Mouse (Mus musculus): Measurements from ENCODE around the gene Tlx1. TPM values are rescaled to one million over a fixed set of nuclear protein-coding genes. Genes with fewer than 3 reads are reported as not detected.

Tlx1 gene
- total and polyA plus RNA-seq, 3 experiments, result 0.16 TPM; not detected in 2

DNA sequence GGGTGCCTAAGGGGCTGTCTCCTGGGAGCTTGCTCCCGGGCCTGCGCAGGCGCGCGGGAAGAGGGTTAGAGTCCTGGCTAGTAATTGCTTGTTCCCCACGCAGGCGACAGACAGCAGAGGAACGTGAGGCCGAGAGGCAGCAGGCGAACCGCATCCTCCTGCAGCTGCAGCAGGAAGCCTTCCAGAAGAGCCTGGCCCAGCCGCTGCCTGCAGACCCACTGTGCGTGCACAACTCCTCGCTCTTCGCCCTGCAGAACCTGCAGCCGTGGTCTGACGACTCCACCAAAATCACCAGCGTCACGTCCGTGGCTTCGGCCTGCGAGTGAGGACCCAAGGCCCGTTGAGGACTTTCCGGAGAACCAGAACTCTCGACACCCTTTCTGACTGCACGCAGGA, 5.3 kb downstream of the Tlx1 start:
- Histone ChIP-seq H3K4me1 (ENCODE audit: insufficient read depth, low read depth, low read length) (0 out of 2 replicates have a peak, but pooled peaks cover 1% of the 10 kb centered on the region), H3K36me3 (replicated peaks) (no peaks in the 10 kb centered on the region), H3K4me3 (ENCODE audit: low read depth, low read length) (no peak overlapping the region), H3K9me3 (replicated peaks) (no peaks in the 10 kb centered on the region), H3K27me3 (ENCODE audit: insufficient read depth, low read length) (peaks cover 49% of the 10 kb centered on the region)
- DNase-seq (ENCODE audit: low spot score) (no peak), ATAC-seq (ENCODE audit: extremely low read depth, insufficient number of reproducible peaks, low FRiP score, poor library complexity, severe bottlenecking) (no peak)
- no peak for TF ChIP-seq GATA1 (IDR thresholded peaks at IDR 0.05; ENCODE audit: borderline replicate concordance, low read length)
- TF ChIP-seq GATA2 (IDR thresholded peaks at IDR 0.05; ENCODE audit: borderline replicate concordance, low read depth, low read length), result no peak

DNA sequence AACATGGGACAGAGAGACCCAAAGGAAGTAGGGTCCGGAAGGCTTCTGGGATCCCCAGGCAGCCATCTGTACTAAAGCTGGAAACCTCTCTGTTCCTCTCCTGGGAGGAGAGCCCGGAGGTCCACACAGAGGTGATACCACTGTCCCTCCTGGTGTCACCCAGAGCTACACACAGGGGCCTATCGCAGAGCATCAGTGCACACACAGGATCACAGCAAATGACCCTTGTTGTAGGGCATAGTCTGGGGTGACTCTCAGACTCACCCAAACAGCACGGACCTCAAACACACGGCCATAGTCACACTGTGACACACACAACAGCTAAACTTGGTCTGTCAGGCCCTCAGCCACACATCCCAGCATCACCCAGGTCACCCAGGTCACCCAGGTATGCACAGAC, 5.9 kb downstream of the Tlx1 start:
- H3K4me3 ChIP-seq (ENCODE audit: low read depth, low read length), result no peak overlapping the region
- TF ChIP-seq TAL1 (conservative IDR thresholded peaks at IDR 0.05; ENCODE audit: low read depth, low read length) (no peak), POLR2AphosphoS5 (IDR thresholded peaks at IDR 0.05; ENCODE audit: insufficient replicate concordance, low read depth, low read length) (no peak), CTCF (IDR thresholded peaks at IDR 0.05; ENCODE audit: low read depth, low read length) (no peak)
- 0 out of 2 replicates have a peak, but pooled peaks cover 4% of the 10 kb centered on the region for H3K4me1 ChIP-seq (ENCODE audit: insufficient read depth, low read depth, low read length)
- DNase-seq (ENCODE audit: low spot score), result no peak
- H3K36me3 ChIP-seq (replicated peaks), result no peaks in the 10 kb centered on the region
- ATAC-seq (ENCODE audit: extremely low read depth, insufficient number of reproducible peaks, low FRiP score, poor library complexity, severe bottlenecking), result no peak
- H3K9me3 ChIP-seq (replicated peaks), result no peaks in the 10 kb centered on the region
- peaks cover 50% of the 10 kb centered on the region for H3K27me3 ChIP-seq (ENCODE audit: insufficient read depth, low read length)

DNA sequence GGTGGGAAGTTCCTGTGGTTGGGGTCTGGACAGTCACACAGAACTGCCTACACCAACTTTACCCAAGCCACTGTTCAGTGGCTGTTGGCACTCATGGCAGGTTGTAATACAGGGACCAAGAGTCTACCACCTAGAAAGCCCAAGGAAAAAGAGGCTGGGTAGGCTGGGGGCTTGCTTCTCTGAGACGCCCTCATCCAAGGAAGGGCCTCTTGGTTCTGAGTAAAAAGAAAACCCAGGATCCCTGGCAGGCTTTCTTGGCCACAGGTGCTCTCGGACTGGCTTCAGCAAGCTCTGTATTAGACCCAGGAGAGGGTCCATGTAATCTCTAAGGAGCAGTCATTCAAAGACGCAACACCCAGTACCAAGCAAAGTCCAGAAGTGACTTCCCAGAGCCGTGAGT, 7.7 kb downstream of the Tlx1 start:
- no peaks in the 10 kb centered on the region for H3K36me3 ChIP-seq (replicated peaks)
- H3K27me3 ChIP-seq (ENCODE audit: insufficient read depth, low read length), result peaks cover 45% of the 10 kb centered on the region
- ATAC-seq (ENCODE audit: extremely low read depth, insufficient number of reproducible peaks, low FRiP score, poor library complexity, severe bottlenecking), result no peak
- 0 out of 2 replicates have a peak, but pooled peaks cover 4% of the 10 kb centered on the region for H3K4me1 ChIP-seq (ENCODE audit: insufficient read depth, low read depth, low read length)
- no peak for TF ChIP-seq TAL1 (conservative IDR thresholded peaks at IDR 0.05; ENCODE audit: low read depth, low read length)
- no peak for TF ChIP-seq GATA1 (IDR thresholded peaks at IDR 0.05; ENCODE audit: borderline replicate concordance, low read length)
- TF ChIP-seq POLR2AphosphoS5 (IDR thresholded peaks at IDR 0.05; ENCODE audit: insufficient replicate concordance, low read depth, low read length), result no peak
- no peak for TF ChIP-seq GATA2 (IDR thresholded peaks at IDR 0.05; ENCODE audit: borderline replicate concordance, low read depth, low read length)
- TF ChIP-seq CTCF (IDR thresholded peaks at IDR 0.05; ENCODE audit: low read depth, low read length), result no peak
- H3K4me3 ChIP-seq (ENCODE audit: low read depth, low read length), result no peak overlapping the region
- no peak for DNase-seq (ENCODE audit: low spot score)
- H3K9me3 ChIP-seq (replicated peaks), result no peaks in the 10 kb centered on the region

DNA sequence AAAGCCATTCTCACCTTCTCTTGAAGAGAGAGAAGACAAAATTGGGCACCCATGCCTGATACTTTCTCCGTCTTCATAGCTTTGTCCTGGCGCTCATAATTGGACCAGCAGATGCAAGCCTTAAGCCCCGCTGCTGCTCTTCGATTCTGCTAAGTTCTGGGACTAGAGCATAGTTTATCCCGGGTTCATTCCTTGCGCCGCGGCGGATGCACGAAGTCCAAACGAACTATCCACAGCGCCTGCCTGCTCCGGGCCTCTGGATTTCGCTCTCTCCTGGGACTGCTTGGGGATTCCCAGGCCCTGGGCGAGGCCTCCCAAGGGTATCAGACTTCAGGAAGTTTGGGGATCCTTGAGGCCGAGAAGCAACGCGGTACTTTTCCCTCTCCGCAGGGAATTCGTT, 8.4 kb downstream of the Tlx1 start:
- Histone ChIP-seq H3K4me3 (ENCODE audit: low read depth, low read length) (no peak overlapping the region), H3K9me3 (replicated peaks) (no peaks in the 10 kb centered on the region), H3K27me3 (ENCODE audit: insufficient read depth, low read length) (peaks cover 41% of the 10 kb centered on the region), H3K36me3 (replicated peaks) (no peaks in the 10 kb centered on the region), H3K4me1 (ENCODE audit: insufficient read depth, low read depth, low read length) (0 out of 2 replicates have a peak, but pooled peaks cover 4% of the 10 kb centered on the region)
- ATAC-seq (ENCODE audit: extremely low read depth, insufficient number of reproducible peaks, low FRiP score, poor library complexity, severe bottlenecking) (no peak), DNase-seq (ENCODE audit: low spot score) (no peak)
- TF ChIP-seq POLR2AphosphoS5 (IDR thresholded peaks at IDR 0.05; ENCODE audit: insufficient replicate concordance, low read depth, low read length) (no peak), GATA1 (IDR thresholded peaks at IDR 0.05; ENCODE audit: borderline replicate concordance, low read length) (no peak), TAL1 (conservative IDR thresholded peaks at IDR 0.05; ENCODE audit: low read depth, low read length) (no peak), CTCF (IDR thresholded peaks at IDR 0.05; ENCODE audit: low read depth, low read length) (no peak), GATA2 (IDR thresholded peaks at IDR 0.05; ENCODE audit: borderline replicate concordance, low read depth, low read length) (no peak)

DNA sequence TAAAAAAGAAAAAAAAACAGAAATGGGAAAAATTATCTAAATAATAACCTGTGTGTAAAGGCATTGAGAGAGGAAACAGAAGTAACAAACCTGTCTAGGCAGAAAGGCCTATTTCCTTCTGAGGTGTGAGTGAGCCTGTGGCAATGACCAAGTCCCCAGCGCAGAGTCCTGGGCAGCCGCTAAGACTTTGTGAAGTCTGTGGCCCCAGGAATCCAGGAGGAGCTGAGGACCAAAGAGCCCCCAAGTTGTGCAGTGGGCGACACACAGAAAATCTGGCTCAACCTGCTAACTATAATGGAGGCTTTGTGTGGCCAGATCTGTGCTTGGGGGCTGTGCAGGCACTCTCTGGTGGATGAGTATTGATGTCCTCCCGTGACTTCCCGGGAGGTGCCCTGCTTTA, 9.0 kb downstream of the Tlx1 start:
- TF ChIP-seq GATA1 (IDR thresholded peaks at IDR 0.05; ENCODE audit: borderline replicate concordance, low read length) (no peak), GATA2 (IDR thresholded peaks at IDR 0.05; ENCODE audit: borderline replicate concordance, low read depth, low read length) (no peak), TAL1 (conservative IDR thresholded peaks at IDR 0.05; ENCODE audit: low read depth, low read length) (no peak), CTCF (IDR thresholded peaks at IDR 0.05; ENCODE audit: low read depth, low read length) (no peak), POLR2AphosphoS5 (IDR thresholded peaks at IDR 0.05; ENCODE audit: insufficient replicate concordance, low read depth, low read length) (no peak)
- H3K4me3 ChIP-seq (ENCODE audit: low read depth, low read length), result no peak overlapping the region
- H3K36me3 ChIP-seq (replicated peaks), result no peaks in the 10 kb centered on the region
- H3K27me3 ChIP-seq (ENCODE audit: insufficient read depth, low read length), result peaks cover 37% of the 10 kb centered on the region
- no peaks in the 10 kb centered on the region for H3K9me3 ChIP-seq (replicated peaks)
- ATAC-seq (ENCODE audit: extremely low read depth, insufficient number of reproducible peaks, low FRiP score, poor library complexity, severe bottlenecking), result no peak
- H3K4me1 ChIP-seq (ENCODE audit: insufficient read depth, low read depth, low read length), result 0 out of 2 replicates have a peak, but pooled peaks cover 4% of the 10 kb centered on the region
- no peak for DNase-seq (ENCODE audit: low spot score)

DNA sequence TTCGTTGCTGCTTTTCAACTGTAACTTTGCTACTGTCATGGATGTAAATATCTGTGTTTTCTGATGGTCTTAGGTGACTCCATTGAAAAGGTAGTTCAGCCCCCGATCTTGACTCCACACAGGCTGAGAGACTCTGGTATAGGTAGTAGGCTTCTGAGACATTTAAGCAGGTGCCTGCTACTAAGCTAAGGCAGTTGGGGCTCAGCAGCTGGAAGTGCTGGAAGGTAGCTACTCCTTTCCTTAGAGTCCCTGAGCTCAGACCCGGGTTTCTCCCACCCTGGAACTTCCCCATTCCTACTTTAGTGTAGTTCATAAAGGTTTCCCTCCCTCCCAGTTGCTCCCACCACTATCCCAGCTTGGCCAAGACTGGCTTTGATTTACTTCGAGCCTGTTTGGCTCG, 9.5 kb downstream of the Tlx1 start:
- DNase-seq (ENCODE audit: low spot score), result no peak
- H3K27me3 ChIP-seq (ENCODE audit: insufficient read depth, low read length), result peaks cover 36% of the 10 kb centered on the region
- ATAC-seq (ENCODE audit: extremely low read depth, insufficient number of reproducible peaks, low FRiP score, poor library complexity, severe bottlenecking), result no peak
- H3K4me1 ChIP-seq (ENCODE audit: insufficient read depth, low read depth, low read length), result 0 out of 2 replicates have a peak, but pooled peaks cover 4% of the 10 kb centered on the region
- no peaks in the 10 kb centered on the region for H3K9me3 ChIP-seq (replicated peaks)
- H3K36me3 ChIP-seq (replicated peaks), result no peaks in the 10 kb centered on the region
- H3K4me3 ChIP-seq (ENCODE audit: low read depth, low read length), result no peak overlapping the region
- TF ChIP-seq GATA2 (IDR thresholded peaks at IDR 0.05; ENCODE audit: borderline replicate concordance, low read depth, low read length), result no peak
- no peak for TF ChIP-seq CTCF (IDR thresholded peaks at IDR 0.05; ENCODE audit: low read depth, low read length)
- TF ChIP-seq POLR2AphosphoS5 (IDR thresholded peaks at IDR 0.05; ENCODE audit: insufficient replicate concordance, low read depth, low read length), result no peak
- no peak for TF ChIP-seq TAL1 (conservative IDR thresholded peaks at IDR 0.05; ENCODE audit: low read depth, low read length)
- TF ChIP-seq GATA1 (IDR thresholded peaks at IDR 0.05; ENCODE audit: borderline replicate concordance, low read length), result no peak

DNA sequence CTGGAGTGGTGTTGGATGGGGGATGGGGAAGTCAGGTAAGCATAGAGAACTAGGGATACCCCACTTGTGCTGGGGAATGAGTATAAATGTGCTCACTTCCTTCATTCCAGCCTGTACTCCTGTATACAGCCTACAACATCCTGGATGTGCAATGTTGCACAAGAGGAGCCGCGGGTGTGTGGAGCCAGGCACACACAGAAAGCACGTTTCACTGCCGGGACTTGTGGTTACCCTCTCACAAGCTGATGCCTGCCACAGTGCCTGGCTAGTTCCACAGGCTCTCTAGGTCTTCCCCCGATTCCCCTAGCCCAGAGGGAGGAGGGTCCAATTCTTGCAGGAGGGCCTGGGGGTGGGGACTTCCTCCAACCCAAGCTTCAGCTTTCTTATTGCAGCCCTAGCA, 10.0 kb downstream of the Tlx1 start:
- H3K36me3 ChIP-seq (replicated peaks), result no peaks in the 10 kb centered on the region
- no peak for TF ChIP-seq POLR2AphosphoS5 (IDR thresholded peaks at IDR 0.05; ENCODE audit: insufficient replicate concordance, low read depth, low read length)
- H3K9me3 ChIP-seq (replicated peaks), result no peaks in the 10 kb centered on the region
- H3K4me1 ChIP-seq (ENCODE audit: insufficient read depth, low read depth, low read length), result 0 out of 2 replicates have a peak, but pooled peaks cover 4% of the 10 kb centered on the region
- H3K27me3 ChIP-seq (ENCODE audit: insufficient read depth, low read length), result peaks cover 40% of the 10 kb centered on the region
- H3K4me3 ChIP-seq (ENCODE audit: low read depth, low read length), result no peak overlapping the region
- ATAC-seq (ENCODE audit: extremely low read depth, insufficient number of reproducible peaks, low FRiP score, poor library complexity, severe bottlenecking), result no peak
- DNase-seq (ENCODE audit: low spot score), result no peak

All from G1E (cell line).